Mouse (Mus musculus): ENCODE measurements around the gene Fubp1.
"Not testable (repeated sequence)": the region's sequence is repeated elsewhere in the genome, so short reads cannot be mapped to it uniquely, and the experiment has no call there.

Fubp1 gene

DNA sequence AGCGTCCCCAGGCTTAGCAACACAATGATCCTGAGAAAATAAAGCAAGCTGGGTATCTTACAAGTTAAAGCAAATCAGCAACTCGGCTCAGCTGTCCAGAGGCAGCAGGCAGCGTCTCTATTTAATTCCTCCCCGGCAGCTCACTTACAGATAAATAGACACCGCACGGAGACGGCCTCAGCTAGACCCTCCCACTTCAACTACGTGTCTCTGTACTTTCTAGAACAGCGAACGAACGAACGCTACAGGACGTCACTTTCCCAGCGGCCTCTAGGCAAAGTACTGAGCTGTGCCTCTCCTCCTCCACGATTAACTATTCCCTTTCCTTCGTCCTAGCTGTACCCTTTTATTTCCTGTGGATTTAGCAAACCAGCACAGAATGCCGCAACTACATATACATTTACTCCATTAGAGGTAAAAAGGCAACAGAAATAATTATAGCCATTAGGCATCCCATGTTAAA lies 16.6 kb upstream of the Fubp1 start:
- DNase-seq, result peak; percentile 85 to 95

DNA sequence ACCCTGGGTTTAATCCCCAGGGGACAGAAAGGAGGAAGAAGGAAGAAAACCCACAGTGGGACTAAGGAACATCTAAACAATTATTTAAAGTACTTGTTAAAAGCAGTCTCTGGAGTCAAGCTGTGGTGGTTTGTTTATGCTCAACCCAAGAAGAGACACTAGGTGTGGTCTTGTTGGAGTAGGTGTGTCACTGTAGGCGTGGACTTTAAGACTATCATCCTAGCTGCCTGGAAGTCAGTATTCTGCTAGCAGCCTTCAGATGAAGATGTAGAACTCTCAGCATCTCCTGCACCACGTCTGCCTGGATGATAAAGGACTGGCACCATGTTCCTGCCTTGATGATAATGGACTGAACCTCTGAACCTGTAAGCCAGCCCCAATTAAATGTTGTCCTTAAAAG lies 13.0 kb upstream of the Fubp1 start:
- not testable (repeated sequence) for DNase-seq

DNA sequence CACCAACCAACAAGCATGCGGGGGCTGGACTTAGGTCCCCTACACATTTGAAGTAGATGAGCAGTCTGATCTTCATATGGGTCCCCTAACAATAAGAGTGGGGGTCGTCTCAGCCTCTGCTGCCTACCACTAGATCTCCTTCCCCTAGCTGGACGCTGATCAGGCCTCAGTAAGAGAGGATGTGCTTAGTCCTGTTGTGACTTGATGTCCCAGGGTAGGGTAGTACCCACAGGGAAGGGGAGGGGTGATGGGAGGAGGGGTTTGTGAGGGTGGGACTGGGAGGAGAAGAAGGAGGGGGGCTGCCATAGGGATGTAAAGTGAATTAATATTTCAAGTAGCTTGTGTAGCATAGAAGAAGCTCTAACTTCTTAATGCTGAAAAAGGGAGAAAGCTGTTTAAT lies 11.1 kb upstream of the Fubp1 start:
- no peak for DNase-seq

DNA sequence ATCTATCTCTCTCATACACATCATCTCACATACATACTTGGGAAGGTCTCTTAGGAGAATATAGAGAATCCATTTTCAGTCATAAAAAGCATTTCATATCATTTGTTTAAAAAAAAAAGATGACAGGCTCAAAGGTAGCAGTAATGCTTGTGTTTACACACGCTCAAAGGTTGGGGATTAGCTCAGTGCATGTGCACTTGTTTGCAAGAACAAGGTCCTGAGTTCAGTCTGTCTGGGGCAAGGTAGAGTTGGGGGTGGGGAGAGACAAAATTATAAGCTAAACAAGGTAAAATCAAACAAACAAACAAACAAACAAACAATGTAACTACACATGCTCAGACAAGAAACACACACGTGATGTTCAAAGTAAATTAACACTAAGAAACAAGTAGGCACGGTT lies 9.0 kb upstream of the Fubp1 start:
- DNase-seq, result no peak

DNA sequence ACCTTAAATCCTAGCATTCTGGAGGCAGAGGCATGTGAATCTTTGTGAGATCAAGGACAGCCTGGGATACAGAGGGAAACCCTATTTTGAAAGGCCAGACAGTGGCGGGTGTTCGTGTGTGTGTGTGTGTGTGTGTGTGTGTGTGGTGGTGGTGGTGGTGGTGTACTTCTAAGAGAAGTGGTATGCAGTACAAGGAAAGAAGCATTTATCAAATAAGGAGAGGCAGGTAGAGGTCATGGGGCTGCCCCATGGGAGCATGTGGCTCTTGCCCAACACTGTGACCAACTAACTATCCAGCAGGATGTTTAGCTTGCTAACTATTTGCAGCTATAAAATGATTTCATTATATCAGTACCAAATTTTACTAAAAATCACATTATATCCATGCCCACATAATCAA lies 8.6 kb upstream of the Fubp1 start:
- no peak for DNase-seq

DNA sequence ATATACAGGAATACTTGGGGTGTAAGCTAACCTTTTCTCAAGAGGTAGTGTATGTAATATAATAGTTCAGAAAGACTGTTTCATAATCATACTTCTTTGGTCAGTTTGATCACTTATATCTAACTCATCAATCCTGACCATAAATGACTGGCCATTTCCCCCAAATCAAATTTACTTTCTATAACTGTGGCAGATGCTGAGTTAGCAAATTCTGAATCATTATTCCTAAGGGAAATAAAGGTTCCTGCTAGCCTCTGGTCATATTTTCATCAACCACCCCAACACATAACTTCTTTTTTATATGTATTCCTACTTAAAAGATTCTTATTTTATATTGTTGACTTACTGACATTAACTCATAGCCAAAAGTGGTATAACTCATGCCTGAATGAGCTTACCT lies 7.3 kb upstream of the Fubp1 start:
- DNase-seq, result no peak

DNA sequence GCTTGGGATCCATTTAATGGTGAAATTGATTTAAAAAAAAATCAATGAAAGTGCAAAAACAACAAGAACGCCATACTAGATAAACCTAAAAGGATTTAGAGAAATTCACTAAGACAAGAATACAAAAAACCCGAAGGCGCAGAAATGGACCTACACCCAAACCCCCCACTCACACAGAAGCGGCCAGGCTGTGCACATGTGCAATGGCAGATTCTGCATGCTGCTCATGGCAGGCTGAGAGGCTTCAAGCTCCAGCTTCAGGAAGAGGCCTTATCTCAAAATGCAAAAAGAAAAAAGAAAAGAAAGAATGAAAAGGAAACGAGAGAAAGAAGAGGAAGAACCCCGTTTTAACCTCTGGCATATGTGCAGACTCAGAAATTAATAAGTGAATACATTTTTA lies 6.8 kb upstream of the Fubp1 start:
- DNase-seq, result no peak

DNA sequence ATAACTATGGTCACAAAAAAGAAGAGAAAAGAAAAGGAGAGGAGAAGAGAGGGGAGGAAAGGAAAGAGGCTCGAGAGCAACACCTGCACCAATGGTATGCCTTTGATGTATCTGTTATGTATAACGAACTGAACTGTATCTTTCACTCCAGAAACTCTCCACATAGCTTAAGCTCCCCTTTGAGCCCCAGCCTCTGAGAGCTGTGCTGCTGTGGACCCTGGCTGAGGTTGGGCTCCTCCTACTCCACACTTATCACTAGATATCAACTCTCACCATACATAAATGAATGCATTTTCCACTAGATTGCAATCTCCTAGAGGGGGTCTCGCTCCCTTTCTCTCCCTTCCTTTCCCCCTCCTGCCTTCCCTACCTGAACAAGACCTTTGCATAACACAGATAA lies 6.2 kb upstream of the Fubp1 start:
- no peak for DNase-seq

DNA sequence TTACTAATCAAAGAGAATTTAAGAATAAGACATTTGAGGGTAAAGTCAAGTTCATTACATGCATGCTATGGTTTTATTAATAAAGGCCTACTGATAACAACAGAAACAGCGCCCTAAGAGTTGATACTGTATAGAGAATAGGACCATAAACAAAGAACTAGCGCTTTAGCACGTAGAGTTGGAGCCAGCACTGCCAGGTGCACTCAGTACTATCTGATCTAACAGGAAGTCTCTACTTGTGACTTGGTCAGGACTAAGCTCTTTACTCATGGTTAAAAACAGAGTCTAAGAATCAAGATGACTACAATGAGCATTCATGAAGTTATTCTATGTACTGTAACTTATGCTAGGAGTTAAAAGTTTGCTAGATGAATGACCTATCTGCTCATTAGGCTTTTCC lies 5.6 kb upstream of the Fubp1 start:
- no peak for DNase-seq

DNA sequence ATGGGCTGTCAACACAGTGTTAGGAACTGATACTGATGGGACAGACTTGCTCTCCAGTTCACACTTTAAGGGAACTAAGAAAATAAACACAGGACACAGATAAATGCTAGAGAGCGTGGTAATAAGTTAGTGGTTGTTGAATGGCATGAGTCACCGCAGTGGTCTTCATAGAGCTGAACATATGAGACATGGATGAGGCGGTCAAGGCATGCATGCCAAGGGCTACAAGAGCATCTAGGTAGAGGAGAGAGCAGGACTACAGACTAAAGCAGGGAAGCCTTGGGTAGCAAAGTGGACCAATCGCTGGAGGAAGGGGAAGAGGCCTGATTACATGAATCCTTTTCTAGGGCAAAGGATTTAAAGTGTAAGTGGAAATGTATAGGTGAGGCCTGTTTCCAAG lies 3.1 kb upstream of the Fubp1 start:
- no peak for DNase-seq

DNA sequence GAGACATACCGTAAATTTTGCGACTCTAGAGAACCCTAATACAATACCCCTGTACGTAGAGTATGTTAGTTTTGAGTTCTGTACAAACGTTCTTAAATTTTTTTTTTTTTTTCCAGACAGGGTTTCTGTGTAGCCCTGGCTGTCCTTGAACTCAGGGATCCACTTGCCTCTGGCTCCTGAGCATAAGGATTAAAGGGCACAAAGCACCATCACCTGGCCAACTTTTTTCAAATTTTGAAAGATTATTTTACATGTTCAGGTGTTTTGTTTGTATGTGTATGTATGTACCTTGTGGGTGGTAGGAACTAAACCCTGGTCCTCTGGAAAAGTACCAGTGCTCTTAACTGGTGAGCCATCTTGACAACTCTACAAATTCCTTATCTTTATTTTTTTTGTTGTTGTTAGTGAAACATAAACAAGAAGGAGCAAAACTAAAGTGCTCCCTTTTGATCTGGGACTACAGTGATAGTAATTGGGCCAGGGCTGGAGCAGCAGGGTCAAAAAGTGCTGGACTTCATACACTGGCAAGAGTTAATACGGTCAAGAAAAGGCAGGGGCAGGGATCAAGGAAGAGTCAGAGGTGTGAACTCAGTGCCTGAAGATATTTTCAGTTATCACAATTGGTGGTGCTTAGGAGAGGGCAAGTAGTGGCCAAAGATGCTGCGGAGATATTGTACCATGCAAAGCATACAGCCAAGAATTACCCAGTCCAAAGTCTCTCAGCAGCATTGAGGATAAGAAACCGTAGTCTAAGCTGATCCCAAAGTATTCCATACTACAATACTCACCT lies 1.9 kb upstream of the Fubp1 start:
- DNase-seq, result no peak

DNA sequence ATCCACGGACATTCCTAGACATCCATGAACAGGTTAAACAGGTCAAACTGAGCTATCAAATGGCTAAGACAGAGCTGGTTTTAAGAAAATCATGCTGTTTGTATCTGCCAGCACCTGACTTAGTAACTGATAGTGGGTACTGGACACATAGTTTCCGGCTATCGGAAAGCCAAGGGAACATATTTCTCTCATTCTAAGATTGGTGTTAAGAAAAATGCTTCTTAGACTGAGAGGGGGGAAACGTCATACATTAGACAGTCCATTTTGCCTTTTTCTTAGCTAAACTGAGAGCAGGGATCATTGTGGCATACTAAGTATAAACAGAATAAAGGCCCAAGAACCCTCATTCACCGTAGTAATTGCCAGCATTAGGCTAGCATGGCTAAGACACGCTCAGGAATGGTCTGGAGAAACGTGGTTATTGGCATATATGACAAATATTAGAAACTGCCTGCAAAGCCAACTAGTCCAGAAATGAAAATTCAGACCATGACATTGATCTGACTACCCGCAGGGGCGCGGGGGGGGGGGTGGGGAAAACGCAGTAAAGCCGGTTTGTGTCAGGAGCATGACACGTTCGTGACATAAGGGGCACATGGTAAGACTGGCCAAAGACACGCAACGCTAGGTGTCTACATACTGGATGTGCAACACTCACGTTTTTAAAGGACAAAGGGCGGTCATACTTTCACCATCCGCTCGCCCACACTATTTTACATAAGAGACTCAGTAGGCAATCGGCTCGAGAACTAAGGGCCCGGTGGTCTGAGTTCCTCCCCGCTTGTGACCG lies 850 bp upstream of the Fubp1 start:
- DNase-seq, result peak in 1 of 2 experiments; percentile 46

DNA sequence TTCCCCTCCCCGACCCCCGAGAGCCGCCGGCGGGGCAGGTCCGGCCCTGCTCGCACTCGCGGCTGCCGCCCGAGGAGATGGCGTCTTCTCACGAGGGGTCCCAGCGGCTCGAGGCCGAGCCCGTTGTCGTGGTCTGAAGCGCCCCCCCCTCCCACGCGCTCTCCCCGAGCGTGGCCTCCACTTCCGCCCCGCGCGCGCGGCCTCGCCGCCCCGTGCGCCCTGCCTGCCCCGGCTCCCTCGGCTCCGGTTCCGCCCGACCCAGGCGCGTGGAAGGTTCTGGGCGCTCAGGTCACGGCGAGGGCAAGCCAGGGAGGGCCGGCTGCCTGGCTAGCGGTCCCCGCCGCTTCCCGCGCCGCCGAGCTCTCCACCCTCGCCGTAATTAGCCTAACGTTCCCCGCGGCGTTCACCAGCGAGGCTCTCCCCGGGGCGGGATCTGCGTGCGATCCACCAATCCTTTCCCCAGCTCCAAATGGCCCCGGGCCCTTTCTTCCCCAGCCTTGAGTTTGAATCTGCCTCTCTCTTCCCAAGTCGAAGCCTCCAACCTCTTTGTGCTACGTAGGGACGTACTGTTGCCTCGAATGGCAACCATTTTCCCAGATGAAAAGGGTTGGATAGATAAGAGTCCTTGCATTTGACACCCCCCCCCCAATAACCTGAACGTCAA lies 638 bp downstream of the Fubp1 start:
- DNase-seq, result peak; percentile 61 to 80

DNA sequence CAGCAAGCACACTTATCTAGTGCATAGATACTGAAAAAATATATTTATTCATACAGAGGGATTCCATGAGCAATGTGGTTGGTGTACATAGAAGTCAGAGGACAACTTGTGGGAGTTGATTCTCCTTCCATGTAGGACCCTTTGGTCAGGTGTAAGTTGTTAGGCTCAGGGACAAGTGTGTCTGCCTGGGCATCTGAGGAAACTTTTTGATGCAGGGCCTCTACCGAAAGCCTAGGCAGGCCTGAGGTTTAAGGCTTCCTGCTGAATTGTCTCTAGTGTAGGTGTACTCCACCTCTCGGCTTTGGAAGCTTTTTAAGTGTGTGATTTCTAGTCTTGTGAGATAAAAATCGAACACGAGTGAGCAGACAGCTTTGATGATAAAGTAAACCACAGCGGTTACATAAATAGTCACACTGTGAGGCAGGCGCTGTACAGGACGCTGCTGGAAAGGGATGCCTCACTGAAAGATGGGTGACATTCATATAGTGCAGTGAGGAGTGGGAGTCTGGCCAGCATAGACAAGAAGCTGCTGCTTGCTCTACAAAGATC lies 1.6 kb downstream of the Fubp1 start:
- no peak for DNase-seq

DNA sequence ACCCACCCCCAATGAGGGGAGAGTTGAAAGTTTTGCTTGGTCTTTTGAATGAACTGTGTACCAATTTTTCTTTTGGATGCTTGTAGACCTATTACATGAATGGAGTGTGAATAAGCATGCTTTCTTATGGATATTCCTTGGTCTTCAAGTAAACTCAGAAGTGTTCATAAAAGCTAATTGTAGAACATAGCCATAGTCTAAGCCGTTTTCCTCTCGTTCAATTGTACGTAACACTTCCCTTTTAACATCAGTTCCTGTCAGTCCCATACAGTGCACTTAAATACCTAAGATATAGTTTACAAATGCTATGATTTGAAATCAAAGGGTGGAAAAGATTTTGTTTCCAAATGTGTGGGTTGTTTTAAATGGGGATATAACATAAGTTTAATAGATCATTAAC lies 3.2 kb downstream of the Fubp1 start:
- no peak for DNase-seq

DNA sequence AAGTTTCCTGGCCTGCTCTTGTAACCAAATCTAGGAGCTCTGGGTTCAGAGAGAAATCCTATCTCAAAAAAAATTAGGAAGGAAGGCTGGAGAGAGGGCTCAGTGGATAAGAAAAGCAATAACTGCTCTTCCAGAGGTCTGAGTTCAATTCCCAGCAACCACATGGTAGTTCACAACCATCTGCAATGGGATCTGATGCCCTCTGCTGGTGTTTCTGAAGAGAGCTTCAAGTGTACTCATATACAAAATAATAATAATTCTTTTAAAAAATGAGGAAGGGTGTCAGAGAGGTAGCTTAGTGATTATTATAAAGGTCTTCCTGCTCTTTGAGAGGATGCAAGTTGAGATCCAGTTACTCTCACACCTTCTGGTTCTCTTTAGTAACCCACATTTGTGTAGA lies 14.7 kb downstream of the Fubp1 start:
- no peak for DNase-seq

DNA sequence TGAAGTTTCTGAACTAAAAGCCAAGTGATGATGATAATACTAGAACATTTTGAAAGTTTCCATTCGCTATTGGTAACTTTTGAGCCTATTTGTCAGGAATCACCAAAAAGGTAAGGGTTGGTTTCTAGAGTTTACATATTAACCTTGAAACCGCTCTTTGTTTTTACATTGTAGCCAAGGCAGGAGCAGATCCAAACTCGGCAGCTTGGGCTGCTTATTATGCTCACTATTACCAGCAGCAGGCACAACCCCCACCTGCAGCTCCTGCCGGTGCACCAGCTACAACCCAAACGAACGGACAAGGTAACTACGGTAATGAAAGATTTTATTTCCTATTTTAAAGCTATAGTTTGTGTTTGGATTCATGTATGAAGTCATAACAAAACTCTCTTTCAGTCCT lies 15.7 kb downstream of the Fubp1 start:
- peak; percentile 36 to 56 for DNase-seq

DNA sequence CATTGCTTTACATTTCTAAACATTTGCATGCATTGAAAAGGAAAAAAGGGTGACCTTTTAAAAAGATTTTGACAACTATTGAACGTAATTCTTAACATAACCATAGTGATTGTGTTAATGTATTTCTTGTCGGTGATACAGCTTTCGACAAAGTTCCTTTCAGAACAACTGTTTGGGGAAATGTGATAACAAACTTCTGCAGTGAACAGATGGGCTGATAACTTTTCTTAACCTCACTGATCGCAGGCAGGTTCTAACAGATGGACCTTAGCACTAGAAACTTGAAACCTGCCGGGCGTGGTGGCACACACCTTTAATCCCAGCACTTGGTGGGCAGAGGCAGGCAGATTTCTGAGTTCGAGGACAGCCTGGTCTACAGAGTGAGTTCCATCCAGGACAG lies 18.6 kb downstream of the Fubp1 start:
- no peak for DNase-seq

DNA sequence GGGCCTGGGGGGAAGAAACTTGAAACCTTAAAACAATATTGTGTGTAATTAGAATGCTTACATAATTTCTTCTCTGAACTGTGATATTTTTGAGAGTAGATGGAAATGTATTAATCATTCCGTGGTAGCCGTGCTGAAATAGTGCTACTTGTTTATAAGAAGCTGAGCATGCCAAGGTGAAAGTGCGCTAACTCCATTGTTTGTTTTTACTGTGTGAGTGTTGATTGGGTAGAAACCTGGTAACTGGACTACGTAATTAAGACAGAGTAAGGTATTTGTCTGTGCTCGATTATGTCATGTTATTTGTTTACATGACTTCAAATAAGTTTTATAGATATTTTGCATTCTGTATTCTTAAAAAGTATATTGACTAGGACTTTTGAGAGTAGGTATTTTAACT lies 19.0 kb downstream of the Fubp1 start:
- peak in 1 of 2 experiments; percentile 34 for DNase-seq

DNA sequence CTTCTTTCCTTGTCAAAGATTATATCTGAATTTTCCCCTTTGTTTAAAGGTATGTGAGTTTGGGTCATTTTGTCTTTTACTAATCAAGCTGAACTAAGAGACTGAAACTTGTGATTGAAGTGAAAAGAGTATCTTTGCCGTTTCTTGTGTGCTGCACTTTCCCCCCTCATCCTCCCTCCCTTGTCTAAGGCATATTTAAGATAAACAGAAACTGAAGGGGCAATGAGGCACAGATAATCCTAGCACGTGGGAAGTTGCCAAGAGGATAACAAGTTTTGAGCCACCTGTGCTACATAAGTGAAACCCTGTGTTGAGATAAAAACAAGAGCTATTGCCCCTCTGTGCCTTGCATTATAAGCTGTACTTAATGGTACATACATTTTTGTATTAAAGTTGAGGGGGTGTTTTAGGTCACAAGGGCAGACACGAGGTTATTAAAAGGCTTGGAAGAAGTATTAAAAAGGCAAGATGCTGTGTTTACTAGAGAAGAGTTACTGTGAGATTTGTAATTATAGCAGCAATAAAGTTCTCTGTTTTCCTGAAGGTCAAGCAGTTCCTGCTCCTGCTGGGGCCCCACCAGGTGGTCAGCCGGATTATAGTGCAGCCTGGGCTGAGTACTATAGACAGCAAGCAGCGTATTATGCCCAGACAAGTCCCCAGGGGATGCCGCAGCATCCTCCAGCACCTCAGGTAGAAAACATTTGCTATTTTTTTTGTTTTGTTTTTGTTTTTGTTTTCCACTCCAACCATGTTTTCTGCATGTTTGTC lies 21.3 kb downstream of the Fubp1 start:
- DNase-seq, result no peak

DNA sequence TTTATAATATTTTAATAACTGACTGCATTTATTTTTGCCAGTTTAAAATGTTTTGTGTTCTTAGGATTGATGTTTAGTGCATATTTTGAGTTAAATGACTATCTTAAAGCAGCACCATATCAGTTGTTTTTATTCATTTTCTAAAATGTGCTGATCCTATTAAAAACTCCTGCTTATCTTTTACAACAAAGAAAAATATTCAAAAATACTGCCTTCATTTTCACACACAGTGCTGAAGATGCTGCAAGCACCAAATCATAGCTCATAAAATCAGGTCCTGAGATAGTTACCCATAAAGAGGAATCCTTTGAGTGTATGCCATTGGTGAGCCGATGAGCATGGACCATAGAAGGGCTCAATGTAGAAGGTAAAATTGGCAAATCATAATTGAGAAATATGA lies 25.0 kb downstream of the Fubp1 start:
- DNase-seq, result no peak

DNA sequence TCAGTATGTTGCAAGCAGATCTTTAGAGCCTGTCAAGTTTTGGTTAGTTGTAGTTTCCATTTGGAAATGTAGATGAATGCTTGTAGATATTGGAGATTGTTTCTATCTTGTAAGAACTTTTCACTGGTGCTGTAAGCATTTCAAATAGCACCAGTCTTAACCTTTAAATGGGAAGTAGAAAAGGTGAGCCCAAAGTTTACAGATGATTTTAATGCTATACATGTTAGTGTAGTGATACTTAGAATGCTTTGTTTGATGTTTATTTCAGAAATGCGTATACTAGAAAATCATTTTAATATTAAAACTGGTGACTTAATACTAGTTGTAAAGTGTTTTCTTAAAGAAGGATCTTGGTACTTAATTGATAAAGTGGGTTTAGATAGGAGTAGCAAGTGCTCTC lies 25.6 kb downstream of the Fubp1 start:
- DNase-seq, result no peak

DNA sequence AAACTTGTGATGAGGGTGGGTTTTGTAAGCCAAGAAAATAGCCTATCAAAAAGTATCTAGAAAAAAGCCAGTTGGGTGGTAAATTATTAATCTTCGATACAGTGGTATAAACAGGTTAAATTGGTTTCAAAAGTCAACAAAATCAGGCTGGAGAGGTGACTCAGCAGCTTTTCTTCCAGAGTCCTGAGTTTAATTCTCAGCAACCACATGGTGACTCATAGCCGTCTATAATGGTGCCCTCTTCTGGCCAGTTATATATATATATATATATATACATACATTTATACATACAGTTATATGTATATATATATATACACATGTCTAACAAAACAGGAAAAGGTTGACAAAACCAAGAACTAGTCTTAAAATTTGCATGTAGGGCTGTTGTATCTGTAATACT lies 28.6 kb downstream of the Fubp1 start:
- peak; percentile 52 to 78 for DNase-seq

Measured in kidney, postnatal 36 days (tissue).